Mouse (Mus musculus) MEL (cell line): ENCODE results near the gene Ly6g6d. TPM values are rescaled to one million over a fixed set of nuclear protein-coding genes. Genes with fewer than 3 reads are reported as not detected.

Experiments used
- DNase-seq: peaks from one replicate; pipeline ENCODE4 v3.0.0; 2011; ENCODE audit warnings: low read depth, low spot score
- H3K27ac ChIP-seq: 2 replicates; pipeline ENCODE4 v1.5.1; 2012; ENCODE audit warnings: low read depth, mild to moderate bottlenecking, control low read depth, low read length, moderate library complexity; ENCODE audit not compliant: control insufficient read depth
- H3K27me3 ChIP-seq, 2 experiments: fragments of 150-350 bp in 1 of 2; sonication (generic) in 1 of 2; 2 replicates each; pipeline ENCODE4 v1.6.1; 2012; ENCODE audit warnings: low read length in 2 of 2, mild to moderate bottlenecking in 2 of 2, improper control_type of control experiment in 1 of 2, moderate library complexity in 1 of 2; ENCODE audit not compliant: insufficient read depth in 2 of 2, control insufficient read depth in 1 of 2
- H3K36me3 ChIP-seq, 2 experiments: 2 replicates each; pipeline ENCODE4 v1.6.1; 2012 to 2014; ENCODE audit warnings: low read length in 2 of 2, improper control_type of control experiment in 1 of 2, inconsistent platforms in 1 of 2, mild to moderate bottlenecking in 1 of 2; ENCODE audit not compliant: insufficient read depth in 2 of 2, control insufficient read depth in 1 of 2
- H3K4me1 ChIP-seq, 2 experiments: fragments of 150-350 bp in 1 of 2; sonication (generic) in 1 of 2; 2 replicates each; pipeline ENCODE4 v1.6.1; 2012; ENCODE audit warnings: low read length in 2 of 2, improper control_type of control experiment in 1 of 2, mild to moderate bottlenecking in 1 of 2; ENCODE audit not compliant: insufficient read depth in 2 of 2, control insufficient read depth in 1 of 2
- H3K4me3 ChIP-seq, 2 experiments: fragments of 150-350 bp in 1 of 2; sonication (generic) in 1 of 2; 2 replicates each; pipeline ENCODE4 v1.5.1; 2012; ENCODE audit warnings: low read depth in 2 of 2, low read length in 2 of 2, mild to moderate bottlenecking in 2 of 2, moderate library complexity in 2 of 2, control low read depth in 1 of 2, improper control_type of control experiment in 1 of 2; ENCODE audit not compliant: control insufficient read depth in 1 of 2, insufficient read depth in 1 of 2
- H3K79me2 ChIP-seq: 2 replicates; pipeline ENCODE4 v1.6.1; 2012; ENCODE audit warnings: mild to moderate bottlenecking, low read length, moderate library complexity; ENCODE audit not compliant: control insufficient read depth, poor library complexity, insufficient read depth
- H3K9ac ChIP-seq: 2 replicates; pipeline ENCODE4 v1.6.1; 2012; ENCODE audit warnings: low read depth, mild to moderate bottlenecking, control low read depth, low read length, moderate library complexity; ENCODE audit not compliant: control insufficient read depth, poor library complexity, severe bottlenecking
- H3K9me3 ChIP-seq: fragments of 150-350 bp; sonication (generic); replicated peaks from 2 replicates; pipeline ENCODE4 v1.6.1; 2012; ENCODE audit warnings: mild to moderate bottlenecking, low read length, improper control_type of control experiment, moderate library complexity; ENCODE audit not compliant: insufficient read depth
- CHD1 ChIP-seq: IDR thresholded peaks from 2 replicates; pipeline ENCODE4 v1.6.1; 2012; ENCODE audit warnings: low read depth, mild to moderate bottlenecking, inconsistent platforms, low read length, improper control_type of control experiment
- CHD2 ChIP-seq: IDR thresholded peaks from 2 replicates; pipeline ENCODE4 v1.6.1; 2011; ENCODE audit warnings: low read length, improper control_type of control experiment
- E2F4 ChIP-seq: IDR thresholded peaks from 2 replicates; pipeline ENCODE4 v1.6.1; 2011; ENCODE audit warnings: low read depth, low read length, improper control_type of control experiment, borderline replicate concordance
- ELF1 ChIP-seq: IDR thresholded peaks from 2 replicates; pipeline ENCODE4 v1.6.1; 2014; ENCODE audit warnings: low read depth, mild to moderate bottlenecking, inconsistent platforms, low read length, improper control_type of control experiment, moderate library complexity
- EP300 ChIP-seq, 2 experiments: IDR thresholded peaks; 2 replicates each; pipeline ENCODE4 v1.6.1; 2011; ENCODE audit warnings: improper control_type of control experiment in 2 of 2, low read length in 2 of 2, low read depth in 1 of 2, mild to moderate bottlenecking in 1 of 2
- HCFC1 ChIP-seq: IDR thresholded peaks from 2 replicates; pipeline ENCODE4 v1.6.1; 2012; ENCODE audit warnings: low read depth, mild to moderate bottlenecking, inconsistent platforms, low read length, improper control_type of control experiment, moderate library complexity
- KAT2A ChIP-seq: conservative IDR thresholded peaks from 2 replicates; pipeline ENCODE4 v1.6.1; 2012; ENCODE audit warnings: low read depth, low read length, improper control_type of control experiment, inconsistent platforms
- MAFK ChIP-seq: IDR thresholded peaks from 2 replicates; pipeline ENCODE4 v1.6.1; 2011; ENCODE audit warnings: low read depth, mild to moderate bottlenecking, low read length, improper control_type of control experiment, borderline replicate concordance
- MEF2A ChIP-seq: IDR thresholded peaks from 2 replicates; pipeline ENCODE4 v1.6.1; 2014; ENCODE audit warnings: low read depth, mild to moderate bottlenecking, inconsistent platforms, low read length, improper control_type of control experiment; ENCODE audit not compliant: poor library complexity, insufficient replicate concordance, severe bottlenecking; ENCODE audit errors: extremely low read depth
- MYC ChIP-seq: IDR thresholded peaks from 2 replicates; pipeline ENCODE4 v1.6.1; 2011; ENCODE audit warnings: low read depth, mild to moderate bottlenecking, low read length, improper control_type of control experiment, moderate library complexity
- NELFE ChIP-seq: IDR thresholded peaks from 2 replicates; pipeline ENCODE4 v1.6.1; 2011; ENCODE audit warnings: low read depth, low read length, improper control_type of control experiment
- NRF1 ChIP-seq: IDR thresholded peaks from 2 replicates; pipeline ENCODE4 v1.6.1; 2014; ENCODE audit warnings: low read depth, mild to moderate bottlenecking, inconsistent platforms, low read length, improper control_type of control experiment, moderate library complexity; ENCODE audit not compliant: poor library complexity, insufficient read depth, severe bottlenecking
- POLR2A ChIP-seq, 2 experiments: IDR thresholded peaks; 2 replicates each; pipeline ENCODE4 v1.6.1; 2011 to 2012; ENCODE audit warnings: low read length in 2 of 2, mild to moderate bottlenecking in 2 of 2, control low read depth in 1 of 2, improper control_type of control experiment in 1 of 2, low read depth in 1 of 2, moderate library complexity in 1 of 2; ENCODE audit not compliant: control insufficient read depth in 1 of 2, insufficient read depth in 1 of 2, poor library complexity in 1 of 2
- POLR2AphosphoS2 ChIP-seq: IDR thresholded peaks from 2 replicates; pipeline ENCODE4 v1.6.1; 2011; ENCODE audit warnings: low read length, improper control_type of control experiment
- RAD21 ChIP-seq: IDR thresholded peaks from 2 replicates; pipeline ENCODE4 v1.6.1; 2011; ENCODE audit warnings: mild to moderate bottlenecking, low read depth, low read length, improper control_type of control experiment
- ZC3H11A ChIP-seq: IDR thresholded peaks from 2 replicates; pipeline ENCODE4 v1.6.1; 2012; ENCODE audit warnings: low read depth, mild to moderate bottlenecking, inconsistent platforms, low read length, improper control_type of control experiment
- polyA plus RNA-seq, 2 experiments: library from polyadenylated mRNA; stranded (reverse) in 1 of 2; unstranded in 1 of 2; fragments of >175 nt in 1 of 2; fragments of >200 nt in 1 of 2; gene quantifications; 2 replicates each; pipeline versions ENCODE4 v1.2.1 to v1.2.4; 2012; ENCODE audit warnings: low replicate concordance in 2 of 2, low read depth in 1 of 2; ENCODE audit not compliant: insufficient read length in 2 of 2, insufficient read depth in 1 of 2, missing spikeins in 1 of 2
- total RNA-seq: library from RNA; depleted of rRNA; stranded (reverse); fragments of 300-350 nt; gene quantifications from 2 replicates; pipeline ENCODE4 v1.2.3, GENCODE M21; 2012

The Ly6g6d gene
- total and polyA plus RNA-seq, 3 experiments, result 4.4 to 5.5 TPM; not detected in 1

GRCm38 (mm10) chr17:35032323-35032870 is 45.5 kb downstream of the Ly6g6d start:
- no peak overlapping the region for H3K4me3 ChIP-seq
- H3K4me1 ChIP-seq, result peaks cover 3 to 12% of the 10 kb centered on the region in 2 experiments; a peak in 2 of 4 replicates
- no peak overlapping the region for H3K27ac ChIP-seq
- no peak for DNase-seq
- no peaks in the 10 kb centered on the region for H3K9me3 ChIP-seq
- TF ChIP-seq MYC, result no peak
- TF ChIP-seq NRF1, result no peak
- TF ChIP-seq CHD2, result no peak
- peaks cover 0 to 8% of the 10 kb centered on the region in 2 experiments; a peak in 2 of 4 replicates for H3K36me3 ChIP-seq
- H3K27me3 ChIP-seq, result no peaks in the 10 kb centered on the region
- no peak overlapping the region for H3K9ac ChIP-seq
- H3K79me2 ChIP-seq, result peaks cover 2% of the 10 kb centered on the region

GRCm38 (mm10) chr17:35031880-35032279 is 46.0 kb downstream of the Ly6g6d start:
- no peaks in the 10 kb centered on the region for H3K27me3 ChIP-seq
- H3K27ac ChIP-seq, result no peak overlapping the region
- H3K79me2 ChIP-seq, result peaks cover 4% of the 10 kb centered on the region
- H3K36me3 ChIP-seq, result peaks cover 0 to 8% of the 10 kb centered on the region in 2 experiments; a peak in 2 of 4 replicates
- H3K9ac ChIP-seq, result no peak overlapping the region
- H3K9me3 ChIP-seq, result no peaks in the 10 kb centered on the region
- H3K4me3 ChIP-seq, result no peak overlapping the region
- H3K4me1 ChIP-seq, result peaks cover 3 to 12% of the 10 kb centered on the region in 2 experiments; a peak in 2 of 4 replicates
- TF ChIP-seq RAD21 (no peak), KAT2A (no peak), NELFE (no peak), HCFC1 (no peak), CHD2 (no peak), MAFK (no peak), MEF2A (no peak), ZC3H11A (no peak), E2F4 (no peak), EP300 (IDR thresholded peaks at IDR 0.05; ENCODE audit: low read depth in 1 of 2, low read length in 2 of 2) (no peak), POLR2A (IDR thresholded peaks at IDR 0.05; ENCODE audit: control insufficient read depth in 1 of 2, insufficient read depth in 1 of 2, low read depth in 1 of 2, low read length in 2 of 2, poor library complexity in 1 of 2) (no peak), ELF1 (no peak), POLR2AphosphoS2 (no peak), CHD1 (no peak)
- DNase-seq, result no peak
